Mouse (Mus musculus) right cerebral cortex, postnatal 14 days (tissue): ENCODE measurements at regions not wholly inside any gene's neighbourhood (a gene's known extent, or its start where the extent isn't known, plus 50 kb on each side); places are given as distances from the start of the nearest gene placed in this dataset.
A peak's percentile ranks its signal among the peaks of the same experiment; 100 is the strongest.

Experiments
- DNase-seq: peaks from one replicate; pipeline ENCODE4 v3.0.0; 2022

- DNase-seq = no peak
Measured at GRCm38 (mm10) chr15:87375596-87376194, 168.4 kb upstream of the Fam19a5 start.

DNA sequence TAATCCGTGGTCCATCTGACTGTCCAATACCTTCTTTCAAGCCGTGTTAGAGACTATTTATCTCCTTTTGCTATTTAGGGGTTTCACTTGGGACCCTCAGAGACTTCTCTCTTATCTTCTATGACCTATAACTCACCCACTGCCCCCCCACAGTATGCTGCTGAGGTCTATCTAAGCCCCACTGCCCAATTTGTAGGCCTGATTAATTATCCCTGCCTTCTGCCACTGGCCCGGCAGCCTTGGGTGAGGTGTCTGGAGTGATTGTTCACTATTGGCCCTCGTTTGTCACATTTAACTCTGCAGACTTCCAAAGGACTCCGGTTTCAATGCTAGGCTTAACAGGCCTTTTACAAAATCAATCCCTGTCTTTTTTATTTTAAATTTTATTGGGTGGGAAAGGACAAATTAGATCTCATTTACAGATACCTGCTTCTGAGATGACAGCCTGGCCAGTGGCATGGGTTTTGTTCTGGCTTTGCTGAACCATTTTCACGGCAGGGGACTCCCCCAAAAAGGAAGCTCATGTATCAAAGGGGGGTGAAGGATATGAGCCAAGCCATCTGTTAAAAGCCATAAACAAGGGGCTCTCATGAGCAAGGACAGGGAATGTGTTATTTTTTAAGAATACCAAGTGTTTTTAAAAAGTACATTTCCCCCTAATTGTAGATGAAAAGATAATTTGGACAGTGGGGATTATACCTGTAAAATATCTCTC is 160.4 kb upstream of the Fam19a5 start:
- DNase-seq = no peak

- DNase-seq = no peak
Measured at GRCm38 (mm10) chr15:87384279-87385066, 159.6 kb upstream of the Fam19a5 start.

- no peak for DNase-seq
Measured at GRCm38 (mm10) chr15:87386513-87386983, 157.6 kb upstream of the Fam19a5 start.

- no peak for DNase-seq
Measured at GRCm38 (mm10) chr15:87391395-87391794, 152.7 kb upstream of the Fam19a5 start.

DNA sequence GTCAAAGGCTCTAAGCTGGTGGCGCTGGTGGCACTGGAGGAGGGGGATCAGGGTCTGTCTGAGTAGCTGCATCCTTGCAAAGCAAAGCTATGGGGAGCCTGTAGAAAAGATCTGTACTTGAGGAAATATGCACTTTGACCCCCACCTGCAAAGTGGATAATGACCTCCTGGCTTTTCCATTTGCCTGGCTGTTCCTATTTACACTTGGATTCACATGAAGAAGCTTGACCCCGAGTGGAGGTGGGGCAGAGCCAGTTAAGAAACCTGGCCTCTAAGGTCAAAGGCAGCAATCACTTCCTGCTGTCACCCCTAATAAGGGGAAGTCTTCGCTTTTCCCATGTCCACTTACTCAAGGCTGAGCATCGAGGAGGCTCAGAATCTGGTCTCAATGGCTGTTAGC is 145.7 kb upstream of the Fam19a5 start:
- no peak for DNase-seq

GRCm38 (mm10) chr15:87405689-87406088 is 138.4 kb upstream of the Fam19a5 start:
- peak; percentile 24 for DNase-seq

- no peak for DNase-seq
Measured at GRCm38 (mm10) chr15:87411978-87412377, 132.1 kb upstream of the Fam19a5 start.

DNA sequence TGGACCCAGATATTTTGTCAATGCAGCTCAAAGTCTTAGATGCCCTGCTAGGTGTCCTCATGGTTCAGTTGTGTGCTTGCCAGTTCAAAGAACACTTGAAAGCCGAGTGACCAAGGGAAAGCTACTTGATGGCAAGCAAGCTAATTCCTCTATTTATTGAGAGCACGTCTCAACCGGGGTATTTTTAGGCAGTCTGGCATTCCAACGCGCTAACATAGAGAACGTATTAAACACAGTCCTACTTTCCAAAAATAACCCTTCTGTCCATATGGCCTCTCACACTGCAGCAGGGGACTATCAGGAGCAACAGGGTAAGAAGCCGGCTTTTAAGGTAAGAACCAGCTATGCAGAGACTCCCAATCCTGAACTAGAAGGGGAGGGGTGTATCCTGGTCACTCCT is 128.1 kb upstream of the Fam19a5 start:
- no peak for DNase-seq

- DNase-seq = no peak
Measured at GRCm38 (mm10) chr15:87421743-87422142, 122.4 kb upstream of the Fam19a5 start.

- DNase-seq = no peak
Measured at GRCm38 (mm10) chr15:87433306-87433705, 110.8 kb upstream of the Fam19a5 start.

DNA sequence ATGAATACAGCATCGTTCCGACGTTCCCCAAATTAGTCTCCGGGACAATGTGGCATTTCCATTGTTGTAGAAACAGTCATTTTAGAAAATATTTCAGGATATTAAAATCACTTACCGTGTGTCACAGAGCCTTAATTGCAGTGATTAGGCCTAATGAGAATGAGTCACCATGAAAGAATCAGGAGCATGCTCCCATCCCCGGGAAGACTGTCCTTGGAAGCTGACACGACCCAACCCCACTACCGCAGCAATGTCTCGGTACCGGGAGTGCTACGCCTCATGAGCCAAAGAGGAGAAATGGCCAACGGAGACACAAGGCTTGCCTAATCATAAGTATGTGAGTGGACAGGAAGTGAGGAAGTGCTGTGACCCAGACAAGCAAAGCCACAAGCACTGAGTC is 110.2 kb upstream of the Fam19a5 start:
- no peak for DNase-seq

GRCm38 (mm10) chr15:87435566-87435965 is 108.5 kb upstream of the Fam19a5 start:
- no peak for DNase-seq

DNA sequence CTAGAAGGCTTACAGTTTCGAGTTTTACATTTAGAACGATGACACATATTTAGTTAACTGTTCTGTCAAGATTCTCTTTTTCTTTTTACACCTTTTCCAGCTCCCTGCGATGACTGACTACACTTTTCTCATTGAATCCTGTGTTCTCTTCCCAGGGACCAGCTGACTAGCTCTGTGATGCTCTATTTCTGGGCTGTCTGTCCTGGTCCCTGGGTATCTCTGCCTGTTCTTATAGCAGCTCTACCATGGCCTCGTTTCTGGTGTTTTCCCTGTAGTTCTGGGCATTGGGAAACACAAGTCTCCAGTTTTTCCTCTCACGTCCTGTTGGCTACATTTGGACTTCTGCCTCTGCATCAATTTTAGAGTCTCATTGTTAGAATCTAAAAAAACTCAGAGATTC is 106.5 kb upstream of the Fam19a5 start:
- DNase-seq = no peak

- no peak for DNase-seq
Measured at GRCm38 (mm10) chr15:87458932-87459331, 85.2 kb upstream of the Fam19a5 start.

GRCm38 (mm10) chr15:87476247-87476646 is 67.9 kb upstream of the Fam19a5 start:
- DNase-seq = no peak

DNA sequence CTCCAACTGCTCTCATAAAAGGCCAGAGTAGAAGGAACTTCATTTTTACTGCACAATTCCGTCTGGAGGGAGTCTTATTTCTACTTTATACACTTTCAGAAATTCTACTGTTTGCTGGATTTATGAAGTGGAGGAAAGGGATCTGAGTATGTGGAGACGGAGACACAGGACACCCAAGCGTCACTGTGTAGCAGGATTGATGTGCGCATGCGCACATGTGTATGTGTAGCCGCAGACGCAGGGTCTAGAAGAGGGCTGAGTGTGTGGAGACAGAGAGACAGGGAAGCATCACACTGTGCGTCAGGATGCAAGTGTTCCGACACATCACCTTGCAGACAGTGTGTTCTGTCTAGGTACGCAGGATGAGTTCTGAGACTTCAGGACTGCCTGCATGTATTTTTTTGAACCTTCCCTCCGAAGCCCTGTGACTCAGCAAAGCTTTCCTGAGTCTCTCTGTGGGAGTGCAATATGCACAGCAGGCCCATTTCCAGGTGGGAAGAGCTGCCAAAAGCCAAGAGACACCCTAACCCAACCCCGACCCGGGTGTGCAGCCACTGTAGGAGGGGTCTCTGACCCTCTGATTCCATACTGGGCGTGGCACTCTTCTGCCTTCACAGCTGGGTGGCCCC is 67.1 kb upstream of the Fam19a5 start:
- no peak for DNase-seq

GRCm38 (mm10) chr15:87480758-87481157 is 63.3 kb upstream of the Fam19a5 start:
- DNase-seq = no peak
